Mouse (Mus musculus) right cerebral cortex, adult 18-20 months (tissue): Measurements from ENCODE around the gene Akap13.

Experiments
- DNase-seq: peaks from one replicate; pipeline ENCODE4 v3.0.0; 2022; ENCODE audit warnings: mixed read lengths

Akap13 gene

GRCm38 (mm10) chr7:75568276-75568675, 112.9 kb downstream of the Akap13 start:
- no peak for DNase-seq

- DNase-seq, result no peak
These were observed 113.5 kb downstream of the Akap13 start for GRCm38 (mm10) chr7:75568883-75569282.

GRCm38 (mm10) chr7:75570218-75570617, 114.9 kb downstream of the Akap13 start:
- no peak for DNase-seq

GRCm38 (mm10) chr7:75571078-75571477, 115.7 kb downstream of the Akap13 start:
- no peak for DNase-seq

- DNase-seq, result no peak
These were observed 116.8 kb downstream of the Akap13 start for GRCm38 (mm10) chr7:75572127-75572526.

GRCm38 (mm10) chr7:75575120-75575649, 119.9 kb downstream of the Akap13 start:
- DNase-seq, result no peak

- no peak for DNase-seq
These were observed 120.7 kb downstream of the Akap13 start for GRCm38 (mm10) chr7:75575800-75576585.

- no peak for DNase-seq
These were observed 121.5 kb downstream of the Akap13 start for GRCm38 (mm10) chr7:75576851-75577250.

- DNase-seq, result no peak
These were observed 122.0 kb downstream of the Akap13 start for GRCm38 (mm10) chr7:75577353-75577752.

- no peak for DNase-seq
These were observed 123.3 kb downstream of the Akap13 start for GRCm38 (mm10) chr7:75578647-75579046.

GRCm38 (mm10) chr7:75582091-75582490, 126.8 kb downstream of the Akap13 start:
- no peak for DNase-seq

GRCm38 (mm10) chr7:75584100-75584499, 128.8 kb downstream of the Akap13 start:
- no peak for DNase-seq

GRCm38 (mm10) chr7:75585409-75585808, 130.1 kb downstream of the Akap13 start:
- no peak for DNase-seq

GRCm38 (mm10) chr7:75586113-75586512, 130.8 kb downstream of the Akap13 start:
- peak; percentile 10 for DNase-seq

GRCm38 (mm10) chr7:75587727-75588126, 132.4 kb downstream of the Akap13 start:
- no peak for DNase-seq

- no peak for DNase-seq
These were observed 134.1 kb downstream of the Akap13 start for GRCm38 (mm10) chr7:75589304-75589973.

- no peak for DNase-seq
These were observed 136.6 kb downstream of the Akap13 start for GRCm38 (mm10) chr7:75591961-75592360.

GRCm38 (mm10) chr7:75594801-75595200, 139.5 kb downstream of the Akap13 start:
- DNase-seq, result no peak

GRCm38 (mm10) chr7:75595268-75595667, 139.9 kb downstream of the Akap13 start:
- DNase-seq, result no peak

- DNase-seq, result no peak
These were observed 140.9 kb downstream of the Akap13 start for GRCm38 (mm10) chr7:75596058-75596748.

- no peak for DNase-seq
These were observed 142.5 kb downstream of the Akap13 start for GRCm38 (mm10) chr7:75597840-75598239.

GRCm38 (mm10) chr7:75600360-75601075, 145.2 kb downstream of the Akap13 start:
- DNase-seq, result no peak

- no peak for DNase-seq
These were observed 151.9 kb downstream of the Akap13 start for GRCm38 (mm10) chr7:75607248-75607647.
